Mouse (Mus musculus) heart, postnatal 0 days (tissue): Measurements from ENCODE around the gene Zfp148. TPM values are rescaled to one million over a fixed set of nuclear protein-coding genes. Genes with fewer than 3 reads are reported as not detected.

Source experiments
- ATAC-seq: fragments of 200-750 bp; cut with Nextera tagmentation; 2 replicates; pipeline ENCODE4 v1.8.0; 2017; ENCODE audit warnings: low read depth, moderate number of reproducible peaks, moderate library complexity; ENCODE audit not compliant: insufficient read depth
- DNase-seq: peaks from one replicate; pipeline ENCODE4 v3.0.0-alpha.2; 2016; ENCODE audit warnings: low spot score
- H3K27ac ChIP-seq: fragments of 300-500 bp; sonication (generic); 2 replicates; pipeline ENCODE4 v1.5.1; 2014; ENCODE audit warnings: low read depth, mild to moderate bottlenecking
- H3K27me3 ChIP-seq: fragments of 300-500 bp; sonication (generic); 2 replicates; pipeline ENCODE4 v1.6.1; 2014; ENCODE audit warnings: low read length, mixed read lengths; ENCODE audit not compliant: control insufficient read depth, insufficient read depth
- H3K36me3 ChIP-seq: fragments of 300-500 bp; sonication (generic); replicated peaks from 2 replicates; pipeline ENCODE4 v1.6.1; 2014; ENCODE audit warnings: low read length, mixed read lengths; ENCODE audit not compliant: control insufficient read depth, insufficient read depth
- H3K4me1 ChIP-seq: fragments of 300-500 bp; sonication (generic); 2 replicates; pipeline ENCODE4 v1.6.1; 2014; ENCODE audit warnings: antibody characterized with exemption; ENCODE audit not compliant: control insufficient read depth, insufficient read depth
- H3K4me2 ChIP-seq: fragments of 300-500 bp; sonication (generic); 2 replicates; pipeline ENCODE4 v1.6.1; 2014; ENCODE audit warnings: low read depth, mild to moderate bottlenecking, low read length, moderate library complexity
- H3K4me3 ChIP-seq: fragments of 300-500 bp; sonication (generic); 2 replicates; pipeline ENCODE4 v1.5.1; 2014; ENCODE audit warnings: low read depth, low read length
- H3K9ac ChIP-seq: fragments of 300-500 bp; sonication (generic); replicated peaks from 2 replicates; pipeline ENCODE4 v1.6.1; 2014; ENCODE audit warnings: low read depth, low read length, mixed read lengths
- H3K9me3 ChIP-seq: fragments of 300-500 bp; sonication (generic); replicated peaks from 2 replicates; pipeline ENCODE4 v1.6.1; 2016; ENCODE audit warnings: low read length; ENCODE audit not compliant: control insufficient read depth
- CTCF ChIP-seq: IDR thresholded peaks from 2 replicates; pipeline ENCODE4 v1.5.1; 2016; ENCODE audit warnings: antibody characterized with exemption, control low read depth, low read depth
- EP300 ChIP-seq: IDR thresholded peaks from 2 replicates; pipeline ENCODE4 v1.6.1; 2016; ENCODE audit warnings: antibody characterized with exemption, low read depth
- WGBS: fragments of 180-500 bp; shearing (Covaris S2); extraction: QIAGEN DNeasy Blood & Tissue Kit; methylation state at CpG from one replicate; pipeline ENCODE4 v1.1.7; 2014; 5-methylcytosine and 5-hydroxymethylcytosine counted together
- polyA plus RNA-seq: library from polyadenylated mRNA; unstranded; fragments of >200 nt; fragmentation: Nextera tagmentation; extraction: Ambion mirVana; gene quantifications from 2 replicates; pipeline ENCODE4 v1.2.1, GENCODE M21; 2015
- total RNA-seq: library from RNA; depleted of rRNA; stranded (reverse); fragments of >200 nt; gene quantifications from 2 replicates; pipeline ENCODE4 v1.2.3, GENCODE M21; 2014; ENCODE audit warnings: low replicate concordance

Zfp148 gene
- total and polyA plus RNA-seq, 2 experiments from 2014 or later: 20.7 to 30.3 TPM

GRCm38 (mm10) chr16:33441065-33441464, 60.4 kb downstream of the Zfp148 start:
- Histone ChIP-seq H3K4me1 (no peaks in the 10 kb centered on the region), H3K27ac (no peak overlapping the region), H3K9me3 (no peaks in the 10 kb centered on the region), H3K27me3 (no peaks in the 10 kb centered on the region), H3K9ac (no peak overlapping the region), H3K4me3 (no peak overlapping the region), H3K36me3 (peaks cover 12% of the 10 kb centered on the region), H3K4me2 (no peak overlapping the region)
- 83% methylated on average over 6 of the region's 6 CpGs for WGBS
- ATAC-seq (no peak), DNase-seq (no peak)
- TF ChIP-seq EP300 (no peak), CTCF (no peak)

DNA sequence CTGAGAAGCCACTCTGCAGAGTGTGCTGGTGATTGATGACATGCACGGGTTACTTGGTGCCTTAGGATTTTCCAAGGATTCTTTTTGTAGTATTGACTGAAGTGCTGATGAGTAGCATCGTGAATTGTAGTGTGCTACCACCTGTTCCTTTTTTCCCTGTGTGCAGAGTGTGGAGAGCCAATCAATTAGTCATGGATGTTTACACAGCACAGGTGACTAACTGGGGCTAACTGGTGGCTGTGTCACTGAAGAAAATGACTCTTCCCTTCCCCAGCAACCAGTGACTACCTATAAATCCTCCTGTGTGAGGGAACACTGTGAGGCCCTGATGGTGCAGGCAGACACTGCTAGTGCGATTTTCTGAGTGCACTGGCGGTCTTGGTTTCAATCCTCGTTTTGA, 66.2 kb downstream of the Zfp148 start:
- ATAC-seq (no peak), DNase-seq (no peak)
- H3K4me1 ChIP-seq: no peaks in the 10 kb centered on the region
- H3K27me3 ChIP-seq: no peaks in the 10 kb centered on the region
- no peak overlapping the region for H3K4me2 ChIP-seq
- H3K27ac ChIP-seq: no peak overlapping the region
- no peak for TF ChIP-seq CTCF
- no peak for TF ChIP-seq EP300
- H3K36me3 ChIP-seq: peaks cover 10% of the 10 kb centered on the region; the same call in 1 of the 2 replicates
- no peaks in the 10 kb centered on the region for H3K9me3 ChIP-seq
- no peak overlapping the region for H3K4me3 ChIP-seq
- 61% methylated on average over 5 of the region's 5 CpGs for WGBS
- H3K9ac ChIP-seq: no peak overlapping the region

DNA sequence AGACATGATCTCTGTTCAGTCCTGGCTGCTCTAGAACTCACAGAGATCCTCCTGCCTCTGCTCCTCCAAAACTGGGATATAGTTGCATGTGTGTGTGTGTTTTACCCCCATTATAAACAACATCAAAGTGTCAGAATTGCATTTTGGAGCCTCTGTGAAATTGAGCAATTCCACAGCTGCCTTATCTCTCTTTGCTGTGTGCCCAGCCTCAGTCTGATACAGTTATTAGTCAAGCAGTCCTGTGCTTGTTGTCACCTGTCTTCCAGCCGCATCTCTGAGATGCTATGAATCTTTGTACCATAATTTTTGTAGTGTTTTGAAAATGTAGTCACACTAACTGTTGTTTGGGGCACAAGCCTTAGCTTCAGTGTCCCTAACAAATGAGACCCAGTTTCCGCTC, 73.2 kb downstream of the Zfp148 start:
- no peaks in the 10 kb centered on the region for H3K9me3 ChIP-seq
- TF ChIP-seq CTCF (no peak), EP300 (no peak)
- H3K4me2 ChIP-seq: no peak overlapping the region
- H3K27me3 ChIP-seq: no peaks in the 10 kb centered on the region
- no peak overlapping the region for H3K4me3 ChIP-seq
- no peaks in the 10 kb centered on the region for H3K4me1 ChIP-seq
- H3K9ac ChIP-seq: no peak overlapping the region
- no peak for DNase-seq
- peaks cover 15% of the 10 kb centered on the region for H3K36me3 ChIP-seq
- no peak for ATAC-seq
- WGBS: 80% methylated on average over 2 of the region's 2 CpGs
- H3K27ac ChIP-seq: no peak overlapping the region

- Histone ChIP-seq H3K27ac (no peak overlapping the region), H3K9me3 (no peaks in the 10 kb centered on the region), H3K9ac (no peak overlapping the region), H3K4me1 (no peaks in the 10 kb centered on the region), H3K36me3 (peaks cover 14% of the 10 kb centered on the region), H3K4me3 (no peak overlapping the region), H3K4me2 (no peak overlapping the region), H3K27me3 (no peaks in the 10 kb centered on the region)
- ATAC-seq (no peak), DNase-seq (no peak)
- TF ChIP-seq CTCF (no peak), EP300 (no peak)
- 74% methylated on average over 2 of the region's 2 CpGs for WGBS
Observed at GRCm38 (mm10) chr16:33454306-33454705, 73.7 kb downstream of the Zfp148 start.

DNA sequence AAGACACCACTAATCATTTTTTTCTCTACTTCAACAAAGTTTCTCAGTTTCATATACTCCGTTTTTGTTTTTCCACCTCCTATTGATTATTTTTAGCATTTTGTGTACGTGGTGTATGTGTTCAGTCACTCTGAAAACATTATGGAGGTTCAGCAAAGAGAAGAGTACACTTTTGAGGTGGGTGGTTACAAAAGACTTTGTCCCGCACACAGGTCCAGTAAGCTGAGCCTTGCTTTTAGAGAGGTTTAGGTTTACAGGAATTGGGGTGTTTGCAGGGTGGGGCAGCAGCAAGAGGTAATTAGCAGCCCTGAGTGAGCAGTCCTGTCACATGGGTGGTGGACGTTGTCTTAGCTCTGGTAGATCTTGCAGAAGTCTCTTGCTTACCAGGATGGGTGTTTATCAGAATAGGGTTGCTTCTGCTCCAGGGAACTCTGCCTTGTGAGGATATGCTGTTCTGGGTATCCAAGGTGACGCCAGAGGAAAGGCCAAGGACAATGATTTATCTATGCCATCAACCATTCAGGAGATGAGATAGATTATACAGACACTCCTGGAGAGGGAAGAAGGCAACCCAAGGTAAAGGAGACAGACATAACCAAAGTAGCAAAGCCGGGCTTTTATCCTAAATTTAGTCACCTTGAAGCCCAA, 74.8 kb downstream of the Zfp148 start:
- no peak for DNase-seq
- no peak overlapping the region for H3K4me3 ChIP-seq
- no peak for ATAC-seq
- H3K27me3 ChIP-seq: no peaks in the 10 kb centered on the region
- no peaks in the 10 kb centered on the region for H3K4me1 ChIP-seq
- TF ChIP-seq CTCF: no peak
- no peak for TF ChIP-seq EP300
- H3K27ac ChIP-seq: no peak overlapping the region
- no peak overlapping the region for H3K4me2 ChIP-seq
- peaks cover 18% of the 10 kb centered on the region for H3K36me3 ChIP-seq
- H3K9me3 ChIP-seq: no peaks in the 10 kb centered on the region
- H3K9ac ChIP-seq: no peak overlapping the region
- 87% methylated on average over 6 of the region's 6 CpGs for WGBS

GRCm38 (mm10) chr16:33459101-33459500, 78.5 kb downstream of the Zfp148 start:
- Histone ChIP-seq H3K4me1 (0 out of 2 replicates have a peak, but pooled peaks cover 4% of the 10 kb centered on the region), H3K9me3 (no peaks in the 10 kb centered on the region), H3K27ac (no peak overlapping the region), H3K9ac (no peak overlapping the region), H3K27me3 (no peaks in the 10 kb centered on the region), H3K4me3 (no peak overlapping the region), H3K4me2 (no peak overlapping the region), H3K36me3 (peaks cover 18% of the 10 kb centered on the region)
- no peak for TF ChIP-seq EP300
- no peak for TF ChIP-seq CTCF
- ATAC-seq (no peak), DNase-seq (no peak)
- 100% methylated on average over 1 of the region's 1 CpGs for WGBS
